Mouse (Mus musculus): Measurements from ENCODE around the gene Strip2.

DNA sequence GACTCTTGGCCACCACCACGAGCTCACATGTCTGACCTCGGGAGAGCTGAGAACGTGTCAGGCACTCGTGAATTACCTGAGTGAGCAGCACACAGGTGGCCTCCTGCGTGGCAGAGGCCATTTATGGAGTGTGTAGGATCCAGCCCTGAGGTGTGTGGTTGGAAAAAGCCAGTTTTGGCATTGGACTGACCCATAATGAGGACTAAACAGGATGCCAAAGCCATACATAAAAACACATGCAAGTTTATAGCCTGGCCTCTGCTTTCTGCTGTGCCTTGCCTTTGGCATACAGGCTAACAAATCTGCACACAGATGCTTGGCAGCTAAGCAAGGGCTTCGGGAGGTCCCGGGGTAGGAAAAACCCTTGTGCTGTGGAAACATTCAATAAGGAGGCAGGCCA, 92.4 kb downstream of the Strip2 start:
- no peak for TF ChIP-seq CTCF (conservative IDR thresholded peaks at IDR 0.05; ENCODE audit: insufficient read depth, insufficient read length, low read depth, low read length)
- no peak for TF ChIP-seq POLR2A (IDR thresholded peaks at IDR 0.05; ENCODE audit: low read depth, low read length)

All from kidney, adult 2 months (tissue).